Mouse (Mus musculus): Measurements from ENCODE around the gene Sftpa1.
A peak's percentile ranks its signal among the peaks of the same experiment; 100 is the strongest.

Gene Sftpa1

GRCm38 (mm10) chr14:41131540-41131939 lies at the start of gene Sftpa1:
Gene Sftpa1, plus strand, starts transcription at chr14:41131782.
- no peak for DNase-seq

- no peak for DNase-seq
Measured at GRCm38 (mm10) chr14:41082408-41082807, 49.2 kb upstream of the Sftpa1 start.

GRCm38 (mm10) chr14:41087509-41087908 lies 44.1 kb upstream of the Sftpa1 start:
- no peak for DNase-seq

- no peak for DNase-seq
Measured at GRCm38 (mm10) chr14:41090777-41091176, 40.8 kb upstream of the Sftpa1 start.

- DNase-seq = no peak
Measured at GRCm38 (mm10) chr14:41094114-41094513, 37.5 kb upstream of the Sftpa1 start.

- no peak for DNase-seq
Measured at GRCm38 (mm10) chr14:41096296-41096860, 35.2 kb upstream of the Sftpa1 start.

GRCm38 (mm10) chr14:41098726-41099125 lies 32.9 kb upstream of the Sftpa1 start:
- DNase-seq = peak; percentile 20

- DNase-seq = no peak
Measured at GRCm38 (mm10) chr14:41100712-41101111, 30.9 kb upstream of the Sftpa1 start.

GRCm38 (mm10) chr14:41101242-41101641 lies 30.3 kb upstream of the Sftpa1 start:
- no peak for DNase-seq

- no peak for DNase-seq
Measured at GRCm38 (mm10) chr14:41102269-41102668, 29.3 kb upstream of the Sftpa1 start.

GRCm38 (mm10) chr14:41104853-41105444 lies 26.6 kb upstream of the Sftpa1 start, which contains the start of gene Mat1a:
Gene Mat1a, plus strand, starts transcription at chr14:41105035.
- DNase-seq = no peak

- DNase-seq = no peak
Measured at GRCm38 (mm10) chr14:41111031-41111668, 20.4 kb upstream of the Sftpa1 start.

- no peak for DNase-seq
Measured at GRCm38 (mm10) chr14:41112944-41113343, 18.6 kb upstream of the Sftpa1 start.

GRCm38 (mm10) chr14:41116271-41116670 lies 15.3 kb upstream of the Sftpa1 start:
- no peak for DNase-seq

GRCm38 (mm10) chr14:41124683-41125082 lies 6.9 kb upstream of the Sftpa1 start:
- no peak for DNase-seq

GRCm38 (mm10) chr14:41127997-41128396 lies 3.6 kb upstream of the Sftpa1 start:
- no peak for DNase-seq

GRCm38 (mm10) chr14:41137006-41137405 lies 5.4 kb downstream of the Sftpa1 start:
- DNase-seq = no peak

GRCm38 (mm10) chr14:41140686-41141085 lies 9.1 kb downstream of the Sftpa1 start:
- no peak for DNase-seq

GRCm38 (mm10) chr14:41146035-41146434 lies 14.5 kb downstream of the Sftpa1 start:
- DNase-seq = no peak

- DNase-seq = no peak
Measured at GRCm38 (mm10) chr14:41146922-41147321, 15.3 kb downstream of the Sftpa1 start.

GRCm38 (mm10) chr14:41147356-41147755 lies 15.8 kb downstream of the Sftpa1 start:
- no peak for DNase-seq

GRCm38 (mm10) chr14:41151220-41151898 lies 19.8 kb downstream of the Sftpa1 start, which contains the start of gene Mbl1:
Gene Mbl1, plus strand, starts transcription at chr14:41151458.
- DNase-seq = no peak

- no peak for DNase-seq
Measured at GRCm38 (mm10) chr14:41160076-41160475, 28.5 kb downstream of the Sftpa1 start.

- no peak for DNase-seq
Measured at GRCm38 (mm10) chr14:41160743-41161142, 29.2 kb downstream of the Sftpa1 start.
